Mouse (Mus musculus) testis, postnatal 10 days (tissue): ENCODE measurements around the gene Slc12a9.
"Not testable (repeated sequence)": the region's sequence is repeated elsewhere in the genome, so short reads cannot be mapped to it uniquely, and the experiment has no call there.

Source experiments
- DNase-seq: peaks from one replicate; pipeline ENCODE4 v3.0.0; 2021; ENCODE audit warnings: low spot score

The Slc12a9 gene

GRCm38 (mm10) chr5:137287953-137288743 is 45.2 kb downstream of the Slc12a9 start:
- DNase-seq, result no peak

- DNase-seq, result no peak
These were observed 46.1 kb downstream of the Slc12a9 start, which contains the start of gene Ache for GRCm38 (mm10) chr5:137287032-137287952. Ache (plus strand) TSS chr5:137287519.

GRCm38 (mm10) chr5:137286655-137287031 is 46.8 kb downstream of the Slc12a9 start:
- peak; percentile 95 for DNase-seq

GRCm38 (mm10) chr5:137285986-137286385 is 47.4 kb downstream of the Slc12a9 start:
- DNase-seq, result no peak

GRCm38 (mm10) chr5:137285045-137285444 is 48.4 kb downstream of the Slc12a9 start:
- DNase-seq, result peak; percentile 84

- not testable (repeated sequence) for DNase-seq
These were observed 49.0 kb downstream of the Slc12a9 start for GRCm38 (mm10) chr5:137284411-137284810.

GRCm38 (mm10) chr5:137277360-137278342 is 55.7 kb downstream of the Slc12a9 start:
- DNase-seq, result peak; percentile 66

- no peak for DNase-seq
These were observed 65.1 kb downstream of the Slc12a9 start for GRCm38 (mm10) chr5:137268131-137268910.

- DNase-seq, result no peak
These were observed 68.6 kb downstream of the Slc12a9 start for GRCm38 (mm10) chr5:137264787-137265186.
